Mouse (Mus musculus) G1E (cell line): Measurements from ENCODE around the gene Sys1. TPM values are rescaled to one million over a fixed set of nuclear protein-coding genes. Genes with fewer than 3 reads are reported as not detected.

Source experiments
- ATAC-seq: 2 replicates; pipeline ENCODE4 v1.8.0; 2016; ENCODE audit warnings: mild to moderate bottlenecking; ENCODE audit not compliant: insufficient number of reproducible peaks, poor library complexity, low FRiP score, severe bottlenecking; ENCODE audit errors: extremely low read depth
- DNase-seq: peaks from one replicate; pipeline ENCODE4 v3.0.0; 2012; ENCODE audit warnings: low spot score
- H3K27me3 ChIP-seq: 2 replicates; pipeline ENCODE4 v1.6.1; 2012; ENCODE audit warnings: mild to moderate bottlenecking, low read length, inconsistent platforms; ENCODE audit not compliant: insufficient read depth
- H3K36me3 ChIP-seq: replicated peaks from 2 replicates; pipeline ENCODE3; 2012; ENCODE audit warnings: mild to moderate bottlenecking, inconsistent platforms
- H3K4me1 ChIP-seq: 2 replicates; pipeline ENCODE4 v1.6.1; 2012; ENCODE audit warnings: low read depth, low read length, inconsistent platforms, mixed read lengths; ENCODE audit not compliant: insufficient read depth
- H3K4me3 ChIP-seq: 2 replicates; pipeline ENCODE4 v1.5.1; 2012; ENCODE audit warnings: low read depth, mild to moderate bottlenecking, inconsistent platforms, low read length, moderate library complexity, mixed read lengths
- H3K9me3 ChIP-seq: replicated peaks from 2 replicates; pipeline ENCODE4 v1.6.1; 2012; ENCODE audit warnings: inconsistent platforms
- CTCF ChIP-seq: IDR thresholded peaks from 2 replicates; pipeline ENCODE4 v1.5.1; 2012; ENCODE audit warnings: low read depth, low read length, inconsistent platforms, mixed read lengths
- GATA1 ChIP-seq: IDR thresholded peaks from 2 replicates; pipeline ENCODE4 v1.6.1; 2012; ENCODE audit warnings: borderline replicate concordance, low read length, inconsistent platforms, mixed read lengths
- GATA2 ChIP-seq: IDR thresholded peaks from 2 replicates; pipeline ENCODE4 v1.6.1; 2012; ENCODE audit warnings: low read depth, low read length, inconsistent platforms, borderline replicate concordance
- POLR2AphosphoS5 ChIP-seq: IDR thresholded peaks from 2 replicates; pipeline ENCODE4 v1.6.1; 2012; ENCODE audit warnings: low read depth, low read length, inconsistent platforms; ENCODE audit not compliant: insufficient replicate concordance
- TAL1 ChIP-seq: conservative IDR thresholded peaks from 2 replicates; pipeline ENCODE4 v1.6.1; 2012; ENCODE audit warnings: low read depth, low read length, inconsistent platforms, mixed read lengths
- polyA plus RNA-seq: library from polyadenylated mRNA; stranded (reverse); fragments of >175 nt; gene quantifications from 2 replicates; pipeline ENCODE4 v1.2.3, GENCODE M21; 2012
- total RNA-seq, 2 experiments: library from RNA; stranded (forward) in 1 of 2; stranded (reverse) in 1 of 2; fragments of 200-1000 nt in 1 of 2; fragments of >200 nt in 1 of 2; fragmentation: Nextera tagmentation in 1 of 2; gene quantifications; 2 replicates each; pipeline ENCODE4 v1.2.3; 2014 to 2017

Gene Sys1
- total and polyA plus RNA-seq, 3 experiments: 37.0 to 142 (median 50.6) TPM

GRCm38 (mm10) chr2:164466787-164467186 lies 10.0 kb downstream of the Sys1 start:
- peaks cover 88% of the 10 kb centered on the region for H3K36me3 ChIP-seq
- H3K4me1 ChIP-seq: peaks cover 84% of the 10 kb centered on the region
- H3K9me3 ChIP-seq: no peaks in the 10 kb centered on the region
- no peaks in the 10 kb centered on the region for H3K27me3 ChIP-seq
- TF ChIP-seq TAL1 (0 out of 2 replicates have a peak, but pooled peaks have one; percentile 27), GATA2 (no peak)
- H3K4me3 ChIP-seq: peak overlapping the region; percentile 64; the same call in 1 of the 2 replicates
- DNase-seq (peak; percentile 57), ATAC-seq (peak; percentile 88)

- ATAC-seq (no peak), DNase-seq (no peak)
- Histone ChIP-seq H3K36me3 (peaks cover 87% of the 10 kb centered on the region), H3K27me3 (no peaks in the 10 kb centered on the region), H3K9me3 (no peaks in the 10 kb centered on the region), H3K4me3 (no peak overlapping the region), H3K4me1 (peaks cover 55% of the 10 kb centered on the region)
- TF ChIP-seq CTCF (peak; percentile 42; the same call in 1 of the 2 replicates), POLR2AphosphoS5 (no peak)
Observed at GRCm38 (mm10) chr2:164470254-164470653, 13.5 kb downstream of the Sys1 start.

GRCm38 (mm10) chr2:164473624-164474023 lies 16.9 kb downstream of the Sys1 start, which contains the start of gene Trp53tg5:
Gene Trp53tg5, minus strand, starts transcription at chr2:164473724.
- Histone ChIP-seq H3K4me1 (peaks cover 24% of the 10 kb centered on the region), H3K9me3 (no peaks in the 10 kb centered on the region), H3K4me3 (no peak within 1 kb of the TSS), H3K36me3 (peaks cover 82% of the 10 kb centered on the region), H3K27me3 (no peaks in the 10 kb centered on the region)
- no peak for ATAC-seq
- no peak for DNase-seq
- TF ChIP-seq CTCF (no peak), POLR2AphosphoS5 (no peak), GATA1 (no peak), TAL1 (no peak), GATA2 (no peak)

GRCm38 (mm10) chr2:164485681-164486257 lies 29.0 kb downstream of the Sys1 start, which contains the start of gene Dbndd2:
Gene Dbndd2, plus strand, starts transcription at chr2:164486106.
- no peaks in the 10 kb centered on the region for H3K9me3 ChIP-seq
- no peak for TF ChIP-seq GATA1
- no peak for TF ChIP-seq CTCF
- no peak for TF ChIP-seq POLR2AphosphoS5
- TF ChIP-seq TAL1: no peak
- TF ChIP-seq GATA2: no peak
- DNase-seq (peak; percentile 33), ATAC-seq (no peak)
- peak within 1 kb of the TSS; percentile 78 for H3K4me3 ChIP-seq
- H3K36me3 ChIP-seq: peaks cover 42% of the 10 kb centered on the region
- H3K4me1 ChIP-seq: peaks cover 26% of the 10 kb centered on the region
- H3K27me3 ChIP-seq: peaks cover 13% of the 10 kb centered on the region; the same call in 1 of the 2 replicates

GRCm38 (mm10) chr2:164486258-164487114 lies 29.7 kb downstream of the Sys1 start:
- TF ChIP-seq GATA2: no peak
- no peak for TF ChIP-seq TAL1
- H3K4me1 ChIP-seq: peaks cover 26% of the 10 kb centered on the region
- H3K36me3 ChIP-seq: peaks cover 47% of the 10 kb centered on the region
- peaks cover 13% of the 10 kb centered on the region; the same call in 1 of the 2 replicates for H3K27me3 ChIP-seq
- no peak; the same call in 1 of the 2 replicates for ATAC-seq
- peak; percentile 51 for DNase-seq
- H3K9me3 ChIP-seq: no peaks in the 10 kb centered on the region
- peak overlapping the region; percentile 78 for H3K4me3 ChIP-seq

GRCm38 (mm10) chr2:164487115-164487527 lies 30.4 kb downstream of the Sys1 start:
- peaks cover 26% of the 10 kb centered on the region for H3K4me1 ChIP-seq
- H3K4me3 ChIP-seq: peak overlapping the region; percentile 78; the same call in 1 of the 2 replicates
- no peak for ATAC-seq
- peaks cover 13% of the 10 kb centered on the region; the same call in 1 of the 2 replicates for H3K27me3 ChIP-seq
- TF ChIP-seq CTCF: no peak
- TF ChIP-seq POLR2AphosphoS5: no peak
- no peak for TF ChIP-seq GATA1
- no peak for TF ChIP-seq TAL1
- no peak for TF ChIP-seq GATA2
- DNase-seq: no peak
- no peaks in the 10 kb centered on the region for H3K9me3 ChIP-seq
- peaks cover 48% of the 10 kb centered on the region for H3K36me3 ChIP-seq
